Mouse (Mus musculus) mouse embryonic stem cell (cell line): Measurements from ENCODE around the gene Stx12.
"Not testable (repeated sequence)": the region's sequence is repeated elsewhere in the genome, so short reads cannot be mapped to it uniquely, and the experiment has no call there.

ENCODE experiments used
- in situ Hi-C, 2 experiments: fragments of 300-500 bp; cut with MboI; formaldehyde crosslinking; loops; 1 replicate in 1 of 2; 3 replicates in 1 of 2; pipeline ENCODE4 v1.14.3; 2019 to 2020; ENCODE audit warnings: low sequenced_read_pairs in 2 of 2, low pct_unique_long_range_greater_than_20kb in 1 of 2, mixed read lengths in 1 of 2; ENCODE audit not compliant: unreplicated experiment in 1 of 2

Gene Stx12

GRCm38 (mm10) chr4:132884064-132884843 lies at the start of gene Stx12:
Stx12 (minus strand) TSS chr4:132884509.
- in situ Hi-C loops, result no loop called here

- in situ Hi-C loops, result loop anchor here in 1 of 2 experiments (10.0 kb wide), 1 partner anchor 372 kb away; no protein-coding TSS in a partner anchor
Observed at GRCm38 (mm10) chr4:132932752-132933404, 48.6 kb upstream of the Stx12 start.

GRCm38 (mm10) chr4:132930784-132931183 lies 46.5 kb upstream of the Stx12 start:
- in situ Hi-C loops, result loop anchor here in 1 of 2 experiments (10.0 kb wide), 1 partner anchor 374 kb away; no protein-coding TSS in a partner anchor

- in situ Hi-C loops, result loop anchor here in 1 of 2 experiments (5.0 kb wide), 1 partner anchor 34 kb away; no protein-coding TSS in a partner anchor
Observed at GRCm38 (mm10) chr4:132926520-132926919, 42.2 kb upstream of the Stx12 start.

GRCm38 (mm10) chr4:132922558-132923008 lies 38.3 kb upstream of the Stx12 start, which contains the start of gene Fam76a:
Fam76a (minus strand) TSS chr4:132922558.
- in situ Hi-C loops, result no loop called here

- in situ Hi-C loops, result no loop called here
Observed at GRCm38 (mm10) chr4:132922061-132922530, 37.8 kb upstream of the Stx12 start.

GRCm38 (mm10) chr4:132921488-132921887 lies 37.2 kb upstream of the Stx12 start:
- in situ Hi-C loops, result no loop called here

- in situ Hi-C loops, result no loop called here
Observed at GRCm38 (mm10) chr4:132920171-132920570, 35.9 kb upstream of the Stx12 start.

- in situ Hi-C loops, result not testable (repeated sequence)
Observed at GRCm38 (mm10) chr4:132918493-132918892, 34.2 kb upstream of the Stx12 start.

GRCm38 (mm10) chr4:132912156-132912555 lies 27.8 kb upstream of the Stx12 start:
- in situ Hi-C loops, result no loop called here

GRCm38 (mm10) chr4:132905843-132906360 lies 21.6 kb upstream of the Stx12 start:
- in situ Hi-C loops, result no loop called here

- in situ Hi-C loops, result no loop called here
Observed at GRCm38 (mm10) chr4:132904765-132905309, 20.5 kb upstream of the Stx12 start.

GRCm38 (mm10) chr4:132904071-132904470 lies 19.8 kb upstream of the Stx12 start:
- in situ Hi-C loops, result no loop called here

GRCm38 (mm10) chr4:132898197-132898596 lies 13.9 kb upstream of the Stx12 start:
- in situ Hi-C loops, result no loop called here

- in situ Hi-C loops, result loop anchor here in 1 of 2 experiments (5.0 kb wide), 1 partner anchor 33 kb away; no protein-coding TSS in a partner anchor
Observed at GRCm38 (mm10) chr4:132894402-132894801, 10.1 kb upstream of the Stx12 start.

- in situ Hi-C loops, result no loop called here
Observed at GRCm38 (mm10) chr4:132884844-132885374, 600 bp upstream of the Stx12 start.

GRCm38 (mm10) chr4:132883561-132884063 lies 697 bp downstream of the Stx12 start:
- in situ Hi-C loops, result no loop called here

GRCm38 (mm10) chr4:132874363-132875097 lies 9.8 kb downstream of the Stx12 start:
- in situ Hi-C loops, result no loop called here
